Mouse (Mus musculus) adrenal gland, adult 2 months (tissue): ENCODE results near the gene Gnat1. TPM values are rescaled to one million over a fixed set of nuclear protein-coding genes. Genes with fewer than 3 reads are reported as not detected.

Source experiments
- DNase-seq: peaks from one replicate; pipeline ENCODE4 v3.0.0; 2021
- polyA plus RNA-seq: library from polyadenylated mRNA; depleted of rRNA; stranded (reverse); fragments of >200 nt; gene quantifications from 2 replicates; pipeline ENCODE4 v1.2.3, GENCODE M21; 2012
- total RNA-seq, 2 experiments: library from RNA; stranded (reverse); gene quantifications; 2 replicates each; pipeline ENCODE4 v1.2.3; 2021

The Gnat1 gene
- total and polyA plus RNA-seq, 3 experiments = 0.10 to 0.37 TPM; not detected in 1

GRCm38 (mm10) chr9:107700114-107700571 lies 20.6 kb upstream of the Gnat1 start:
- no peak for DNase-seq

GRCm38 (mm10) chr9:107699376-107699980 lies 20.0 kb upstream of the Gnat1 start:
- no peak for DNase-seq

- DNase-seq = no peak
These were observed 19.2 kb upstream of the Gnat1 start for GRCm38 (mm10) chr9:107698611-107699190.

- no peak for DNase-seq
These were observed 18.5 kb upstream of the Gnat1 start for GRCm38 (mm10) chr9:107697811-107698521.

- peak; percentile 54 for DNase-seq
These were observed 17.5 kb upstream of the Gnat1 start for GRCm38 (mm10) chr9:107696845-107697610.

- DNase-seq = no peak
These were observed 16.6 kb upstream of the Gnat1 start for GRCm38 (mm10) chr9:107696106-107696479.

GRCm38 (mm10) chr9:107695441-107696105 lies 16.1 kb upstream of the Gnat1 start:
- peak; percentile 48 for DNase-seq

GRCm38 (mm10) chr9:107694627-107695026 lies 15.1 kb upstream of the Gnat1 start:
- DNase-seq = peak; percentile 60

- DNase-seq = no peak
These were observed 14.0 kb upstream of the Gnat1 start for GRCm38 (mm10) chr9:107693433-107693987.

GRCm38 (mm10) chr9:107692785-107693184 lies 13.3 kb upstream of the Gnat1 start:
- no peak for DNase-seq

- DNase-seq = no peak
These were observed 10.9 kb upstream of the Gnat1 start for GRCm38 (mm10) chr9:107690391-107690790.

GRCm38 (mm10) chr9:107688939-107689338 lies 9.4 kb upstream of the Gnat1 start:
- DNase-seq = no peak

GRCm38 (mm10) chr9:107688415-107688814 lies 8.9 kb upstream of the Gnat1 start:
- no peak for DNase-seq

GRCm38 (mm10) chr9:107685231-107685981 lies 5.9 kb upstream of the Gnat1 start:
- peak; percentile 49 for DNase-seq

- no peak for DNase-seq
These were observed 2.9 kb upstream of the Gnat1 start for GRCm38 (mm10) chr9:107682405-107682804.

- no peak for DNase-seq
These were observed 651 bp downstream of the Gnat1 start for GRCm38 (mm10) chr9:107678861-107679260.

GRCm38 (mm10) chr9:107677819-107678526 lies 1.5 kb downstream of the Gnat1 start:
- DNase-seq = peak; percentile 63

GRCm38 (mm10) chr9:107677091-107677784 lies 2.3 kb downstream of the Gnat1 start:
- no peak for DNase-seq

GRCm38 (mm10) chr9:107676302-107676701 lies 3.2 kb downstream of the Gnat1 start:
- DNase-seq = no peak
